In the genomic region with DNA sequence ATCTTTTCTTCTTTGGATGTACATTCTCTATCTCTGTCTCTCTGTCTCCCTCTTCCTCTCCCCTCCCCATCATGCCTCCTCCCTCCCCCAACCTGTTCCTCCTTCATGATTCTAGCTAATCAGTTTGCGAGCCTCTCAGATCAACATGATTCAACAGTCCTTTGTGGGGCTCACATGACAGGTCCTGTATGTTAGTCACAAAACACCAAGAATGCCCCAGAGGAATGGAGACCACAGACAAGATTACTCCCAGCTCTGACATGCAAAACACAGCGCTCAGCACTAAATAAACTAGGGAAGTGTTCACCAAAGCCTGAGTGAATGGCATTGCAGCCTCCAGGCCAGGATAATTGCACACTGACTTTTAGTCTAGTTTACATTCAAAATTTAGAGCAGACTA, we compare ENCODE assay signal across 23 mouse cellular contexts.
DNase-seq lines count a peak whose midpoint lies in the region; ATAC-seq lines count a peak whose summit lies in the region.
"Had no signal": no experiment of that assay in that cellular context is flagged by ENCODE, and none has a peak within 500 bp of the region (broad histone marks: within the 10 kb centered on the region; RNA-seq: fewer than 3 reads in every experiment).

No protein-coding gene starts in this region.

- H3K9me3 ChIP-seq in heart, embryonic 12.5 days (replicated peaks), result no peaks in the 10 kb centered on the region
- H3K9me3 ChIP-seq: embryonic facial prominence, embryonic 15.5 days; heart, embryonic 10.5 days; hindbrain, embryonic 12.5 days; hindbrain, embryonic 15.5 days had no signal

- peaks cover 3% of the 10 kb centered on the region; the same call in 1 of the 2 replicates for H3K27me3 ChIP-seq in heart, embryonic 12.5 days (replicated peaks)
- H3K27me3 ChIP-seq: embryonic facial prominence, embryonic 15.5 days; hindbrain, embryonic 12.5 days; hindbrain, embryonic 15.5 days; Patski had no signal

- no peaks in the 10 kb centered on the region for H3K36me3 ChIP-seq in heart, embryonic 12.5 days
- H3K36me3 ChIP-seq: embryonic facial prominence, embryonic 15.5 days; heart, embryonic 10.5 days; hindbrain, embryonic 12.5 days; hindbrain, embryonic 15.5 days had no signal

- WGBS in heart, embryonic 12.5 days, result 78% methylated on average over 2 of the region's 2 CpGs

- no peak overlapping the region for H3K9ac ChIP-seq in heart, embryonic 12.5 days
- H3K9ac ChIP-seq: embryonic facial prominence, embryonic 15.5 days; forebrain, postnatal 0 days; hindbrain, embryonic 12.5 days; hindbrain, embryonic 15.5 days had no signal

- peak; percentile 76 for DNase-seq in heart, adult 11 months
- DNase-seq in 3T3-L1 (ENCODE audit: low read depth, low spot score) (peak; percentile 85), NIH3T3 (ENCODE audit: low read depth) (peak; percentile 35), MN1 (ENCODE audit: low spot score) (no peak)
- no peak for DNase-seq in right cerebral cortex, postnatal 14 days
- DNase-seq in frontal cortex, postnatal 36 days (ENCODE audit: low spot score in 2 of 2), result no peak
- DNase-seq: adrenal gland, adult 2 months; adrenal gland, postnatal 14 days; cerebellum, adult 11 months; cerebellum, adult 2 months; cerebellum, adult 9-11 months; cerebellum, postnatal 25 days; forebrain, postnatal 0 days; gastrocnemius, postnatal 25 days; heart, adult 2 months had no signal

- H3K4me1 ChIP-seq in heart, embryonic 12.5 days (replicated peaks), result no peaks in the 10 kb centered on the region
- H3K4me1 ChIP-seq: heart, embryonic 10.5 days had no signal

- H3K4me3 ChIP-seq in heart, embryonic 12.5 days, result no peak overlapping the region
- H3K4me3 ChIP-seq: embryonic facial prominence, embryonic 15.5 days; heart, adult 2 months; heart, embryonic 10.5 days; hindbrain, embryonic 12.5 days; hindbrain, embryonic 15.5 days had no signal

- no peak overlapping the region for H3K4me2 ChIP-seq in heart, embryonic 12.5 days
- H3K4me2 ChIP-seq: embryonic facial prominence, embryonic 15.5 days; hindbrain, embryonic 12.5 days; hindbrain, embryonic 15.5 days had no signal

- ATAC-seq in heart, embryonic 12.5 days (ENCODE audit: insufficient number of reproducible peaks, low FRiP score), result no peak
- ATAC-seq: forebrain, embryonic 14.5 days; forebrain, postnatal 0 days; intestine, postnatal 0 days; Patski had no signal

- H3K27ac ChIP-seq in heart, embryonic 12.5 days (ENCODE audit: poor library complexity, severe bottlenecking), result no peak overlapping the region
- H3K27ac ChIP-seq: embryonic facial prominence, embryonic 15.5 days; heart, adult 2 months; heart, embryonic 10.5 days; hindbrain, embryonic 12.5 days; hindbrain, embryonic 15.5 days had no signal

Comparison
In these comparisons a context has a peak if more than half of its experiments do, and no peak if none do; other contexts are left out.
1. DNase-seq: peak in heart, adult 11 months (single experiment), 3T3-L1 (single experiment) and NIH3T3 (single experiment); none in right cerebral cortex, postnatal 14 days (single experiment), frontal cortex, postnatal 36 days (0 of 2) and MN1 (single experiment).